Mouse (Mus musculus): Measurements from ENCODE around the gene Tbc1d8. TPM values are rescaled to one million over a fixed set of nuclear protein-coding genes. Genes with fewer than 3 reads are reported as not detected.

The Tbc1d8 gene
- polyA plus RNA-seq, 1 experiment = 5.8 TPM

- H3K36me3 ChIP-seq (ENCODE audit: control insufficient read depth, insufficient read depth) = no peaks in the 10 kb centered on the region
- no peaks in the 10 kb centered on the region for H3K79me2 ChIP-seq (ENCODE audit: control insufficient read depth, insufficient read depth)
- H3K4me2 ChIP-seq (ENCODE audit: low read depth) = no peak overlapping the region
- H3K27me3 ChIP-seq (ENCODE audit: control insufficient read depth, insufficient read depth, insufficient read length) = peaks cover 8% of the 10 kb centered on the region
- TF ChIP-seq POLR2A (IDR thresholded peaks at IDR 0.05; ENCODE audit: insufficient read length, low read depth) = no peak
- TF ChIP-seq MYOD1 (IDR thresholded peaks at IDR 0.05; ENCODE audit: control insufficient read depth in 1 of 3, insufficient read length in 2 of 3, low read depth in 2 of 3) = no peak
- no peak for TF ChIP-seq CEBPB (IDR thresholded peaks at IDR 0.05; ENCODE audit: insufficient read depth, poor library complexity, severe bottlenecking)
- TF ChIP-seq TCF3 (IDR thresholded peaks at IDR 0.05; ENCODE audit: insufficient read length, low read depth) = no peak
- TF ChIP-seq MAX (IDR thresholded peaks at IDR 0.05; ENCODE audit: low read depth) = no peak
- TF ChIP-seq POLR2AphosphoS2 (IDR thresholded peaks at IDR 0.05; ENCODE audit: insufficient read length, low read depth) = no peak
- TF ChIP-seq MYOG (IDR thresholded peaks at IDR 0.05; ENCODE audit: control insufficient read depth in 1 of 3, insufficient read depth in 1 of 3, insufficient read length in 2 of 3, low read depth in 2 of 3) = no peak
- TF ChIP-seq E2F4 (IDR thresholded peaks at IDR 0.05; ENCODE audit: insufficient read depth) = no peak
- TF ChIP-seq SRF (IDR thresholded peaks at IDR 0.05; ENCODE audit: control insufficient read depth, insufficient read length, low read depth) = no peak
- no peak for TF ChIP-seq TCF12 (IDR thresholded peaks at IDR 0.05; ENCODE audit: insufficient read depth, poor library complexity, severe bottlenecking)
- no peak for TF ChIP-seq REST (IDR thresholded peaks at IDR 0.05; ENCODE audit: insufficient read depth, insufficient read length)
- TF ChIP-seq USF1 (IDR thresholded peaks at IDR 0.05; ENCODE audit: low read depth) = no peak
- no peak overlapping the region for H3K4me3 ChIP-seq
- no peak overlapping the region for H3ac ChIP-seq (ENCODE audit: control insufficient read depth, insufficient read length)
Measured at GRCm38 (mm10) chr1:39482115-39482815, 3.7 kb upstream of the Tbc1d8 start.

DNA sequence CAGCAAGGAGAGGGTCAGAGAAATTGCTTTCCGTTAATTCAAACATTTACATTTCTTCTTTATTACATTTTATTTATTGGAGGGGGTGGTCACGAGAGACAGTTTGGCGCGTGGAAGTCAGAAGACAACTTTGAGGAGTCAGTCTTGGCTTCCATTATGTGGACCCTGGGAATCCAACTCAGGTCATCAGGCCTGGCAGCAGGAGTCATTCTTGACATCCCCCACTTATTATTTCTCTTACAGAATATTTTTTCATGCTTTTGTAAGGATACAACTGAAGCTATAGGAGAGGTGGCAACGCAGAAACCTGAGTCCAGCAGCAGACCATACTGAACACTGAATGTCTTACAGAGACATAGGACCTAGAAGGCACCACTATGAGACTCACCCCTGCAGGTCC, 699 bp upstream of the Tbc1d8 start:
- Histone ChIP-seq H3ac (ENCODE audit: control insufficient read depth, insufficient read length) (no peak overlapping the region), H3K4me3 (peak overlapping the region; percentile 20), H3K4me2 (ENCODE audit: low read depth) (peak overlapping the region; percentile 86), H3K36me3 (ENCODE audit: control insufficient read depth, insufficient read depth) (no peaks in the 10 kb centered on the region), H3K79me2 (ENCODE audit: control insufficient read depth, insufficient read depth) (no peaks in the 10 kb centered on the region), H3K27me3 (ENCODE audit: control insufficient read depth, insufficient read depth, insufficient read length) (peaks cover 8% of the 10 kb centered on the region)
- TF ChIP-seq SRF (IDR thresholded peaks at IDR 0.05; ENCODE audit: control insufficient read depth, insufficient read length, low read depth) = no peak
- TF ChIP-seq CEBPB (IDR thresholded peaks at IDR 0.05; ENCODE audit: insufficient read depth, poor library complexity, severe bottlenecking) = no peak
- TF ChIP-seq E2F4 (IDR thresholded peaks at IDR 0.05; ENCODE audit: insufficient read depth) = no peak
- TF ChIP-seq POLR2AphosphoS2 (IDR thresholded peaks at IDR 0.05; ENCODE audit: insufficient read length, low read depth) = no peak
- no peak for TF ChIP-seq MYOD1 (IDR thresholded peaks at IDR 0.05; ENCODE audit: control insufficient read depth in 1 of 3, insufficient read length in 2 of 3, low read depth in 2 of 3)
- no peak for TF ChIP-seq MYOG (IDR thresholded peaks at IDR 0.05; ENCODE audit: control insufficient read depth in 1 of 3, insufficient read depth in 1 of 3, insufficient read length in 2 of 3, low read depth in 2 of 3)

DNA sequence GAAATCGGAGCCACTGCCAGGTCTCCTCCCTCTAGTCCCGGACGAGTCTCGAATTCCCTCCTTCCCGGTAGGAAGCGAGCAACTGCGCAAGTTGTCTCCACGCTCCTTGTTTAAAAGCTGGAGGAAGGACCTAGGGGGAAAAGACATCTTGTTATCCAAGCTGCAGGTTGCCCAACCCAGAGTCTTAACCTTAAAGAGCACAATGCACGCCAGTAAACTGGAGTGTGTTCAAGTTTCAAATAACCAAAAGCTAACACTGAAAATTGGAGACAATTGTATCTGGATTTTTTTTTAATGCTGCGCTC, 293 bp upstream of the Tbc1d8 start:
- peak overlapping the region; percentile 20 for H3K4me3 ChIP-seq
- peak overlapping the region; percentile 22 for H3ac ChIP-seq (ENCODE audit: control insufficient read depth, insufficient read length)
- H3K79me2 ChIP-seq (ENCODE audit: control insufficient read depth, insufficient read depth) = no peaks in the 10 kb centered on the region
- H3K4me2 ChIP-seq (ENCODE audit: low read depth) = peak overlapping the region; percentile 86
- H3K36me3 ChIP-seq (ENCODE audit: control insufficient read depth, insufficient read depth) = no peaks in the 10 kb centered on the region
- peaks cover 8% of the 10 kb centered on the region for H3K27me3 ChIP-seq (ENCODE audit: control insufficient read depth, insufficient read depth, insufficient read length)
- TF ChIP-seq TCF12 (IDR thresholded peaks at IDR 0.05; ENCODE audit: insufficient read depth, poor library complexity, severe bottlenecking) (no peak), MYOG (IDR thresholded peaks at IDR 0.05; ENCODE audit: control insufficient read depth in 1 of 3, insufficient read depth in 1 of 3, insufficient read length in 2 of 3, low read depth in 2 of 3) (no peak), REST (IDR thresholded peaks at IDR 0.05; ENCODE audit: insufficient read depth, insufficient read length) (no peak), POLR2A (IDR thresholded peaks at IDR 0.05; ENCODE audit: insufficient read length, low read depth) (no peak), E2F4 (IDR thresholded peaks at IDR 0.05; ENCODE audit: insufficient read depth) (no peak), TCF3 (IDR thresholded peaks at IDR 0.05; ENCODE audit: insufficient read length, low read depth) (no peak), MYOD1 (IDR thresholded peaks at IDR 0.05; ENCODE audit: control insufficient read depth in 1 of 3, insufficient read length in 2 of 3, low read depth in 2 of 3) (no peak), USF1 (IDR thresholded peaks at IDR 0.05; ENCODE audit: low read depth) (no peak)

DNA sequence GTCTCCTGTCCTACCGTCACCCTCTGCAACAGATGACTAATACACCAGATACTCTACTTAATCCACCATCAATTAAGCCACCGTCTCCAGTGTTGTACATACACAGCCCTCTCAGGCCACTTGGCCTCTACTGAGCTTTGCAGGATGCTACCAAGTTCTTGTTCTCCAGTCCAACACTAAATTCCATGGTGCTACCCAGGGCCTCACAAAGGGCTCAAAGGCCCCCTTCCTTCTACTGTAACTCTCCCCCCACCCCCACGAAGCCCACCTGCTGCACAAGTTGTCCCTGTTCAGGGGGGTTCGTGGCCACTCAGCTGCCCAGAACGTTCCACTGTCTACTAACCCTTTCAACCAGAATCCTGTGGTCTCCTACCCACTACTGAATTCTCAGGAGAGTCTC, 1.5 kb downstream of the Tbc1d8 start:
- no peaks in the 10 kb centered on the region for H3K36me3 ChIP-seq (ENCODE audit: control insufficient read depth, insufficient read depth)
- peak overlapping the region; percentile 20 for H3K4me3 ChIP-seq
- TF ChIP-seq TCF12 (IDR thresholded peaks at IDR 0.05; ENCODE audit: insufficient read depth, poor library complexity, severe bottlenecking) = no peak
- TF ChIP-seq MYOD1 (IDR thresholded peaks at IDR 0.05; ENCODE audit: control insufficient read depth in 1 of 3, insufficient read length in 2 of 3, low read depth in 2 of 3) = no peak
- no peak for TF ChIP-seq E2F4 (IDR thresholded peaks at IDR 0.05; ENCODE audit: insufficient read depth)
- no peak for TF ChIP-seq POLR2AphosphoS2 (IDR thresholded peaks at IDR 0.05; ENCODE audit: insufficient read length, low read depth)
- TF ChIP-seq REST (IDR thresholded peaks at IDR 0.05; ENCODE audit: insufficient read depth, insufficient read length) = no peak
- no peak for TF ChIP-seq MYOG (IDR thresholded peaks at IDR 0.05; ENCODE audit: control insufficient read depth in 1 of 3, insufficient read depth in 1 of 3, insufficient read length in 2 of 3, low read depth in 2 of 3)
- no peak for TF ChIP-seq TCF3 (IDR thresholded peaks at IDR 0.05; ENCODE audit: insufficient read length, low read depth)
- TF ChIP-seq USF1 (IDR thresholded peaks at IDR 0.05; ENCODE audit: low read depth) = no peak
- no peak for TF ChIP-seq POLR2A (IDR thresholded peaks at IDR 0.05; ENCODE audit: insufficient read length, low read depth)
- TF ChIP-seq CEBPB (IDR thresholded peaks at IDR 0.05; ENCODE audit: insufficient read depth, poor library complexity, severe bottlenecking) = no peak
- no peak for TF ChIP-seq MAX (IDR thresholded peaks at IDR 0.05; ENCODE audit: low read depth)
- no peak for TF ChIP-seq SRF (IDR thresholded peaks at IDR 0.05; ENCODE audit: control insufficient read depth, insufficient read length, low read depth)
- H3K79me2 ChIP-seq (ENCODE audit: control insufficient read depth, insufficient read depth) = no peaks in the 10 kb centered on the region
- H3ac ChIP-seq (ENCODE audit: control insufficient read depth, insufficient read length) = no peak overlapping the region
- peak overlapping the region; percentile 75 for H3K4me2 ChIP-seq (ENCODE audit: low read depth)
- peaks cover 6% of the 10 kb centered on the region for H3K27me3 ChIP-seq (ENCODE audit: control insufficient read depth, insufficient read depth, insufficient read length)

All from myocyte (in vitro differentiated cells).